Mouse (Mus musculus) midbrain, embryonic 14.5 days (tissue): ENCODE measurements around the gene Nbea. TPM values are rescaled to one million over a fixed set of nuclear protein-coding genes. Genes with fewer than 3 reads are reported as not detected.

Experiments
- ATAC-seq: fragments of 200-750 bp; cut with Nextera tagmentation; 2 replicates; pipeline ENCODE4 v1.8.0; 2017; ENCODE audit warnings: moderate number of reproducible peaks, moderate library complexity; ENCODE audit not compliant: low FRiP score, low TSS enrichment
- DNase-seq: peaks from one replicate; pipeline ENCODE4 v3.0.0-alpha.2; 2015
- H3K27ac ChIP-seq: fragments of 300-500 bp; sonication (generic); replicated peaks from 2 replicates; pipeline ENCODE4 v1.5.1; 2014; ENCODE audit warnings: mild to moderate bottlenecking, low read depth, low read length, moderate library complexity
- H3K27me3 ChIP-seq: fragments of 300-500 bp; sonication (generic); 2 replicates; pipeline ENCODE4 v1.6.1; 2014; ENCODE audit warnings: low read length, control low read depth, mixed read lengths; ENCODE audit not compliant: control insufficient read depth, insufficient read depth
- H3K36me3 ChIP-seq: fragments of 300-500 bp; sonication (generic); 2 replicates; pipeline ENCODE4 v1.6.1; 2014; ENCODE audit warnings: low read length, control low read depth; ENCODE audit not compliant: control insufficient read depth, insufficient read depth
- H3K4me1 ChIP-seq: fragments of 300-500 bp; sonication (generic); 2 replicates; pipeline ENCODE4 v1.6.1; 2014; ENCODE audit warnings: mild to moderate bottlenecking, antibody characterized with exemption, low read length, control low read depth; ENCODE audit not compliant: control insufficient read depth, insufficient read depth
- H3K4me2 ChIP-seq: fragments of 300-500 bp; sonication (generic); 2 replicates; pipeline ENCODE4 v1.6.1; 2014; ENCODE audit warnings: mild to moderate bottlenecking, low read length, moderate library complexity
- H3K4me3 ChIP-seq: fragments of 300-500 bp; sonication (generic); replicated peaks from 2 replicates; pipeline ENCODE4 v1.5.1; 2014; ENCODE audit warnings: low read depth, low read length
- H3K9ac ChIP-seq: fragments of 300-500 bp; sonication (generic); replicated peaks from 2 replicates; pipeline ENCODE4 v1.6.1; 2014; ENCODE audit warnings: mild to moderate bottlenecking, low read length, moderate library complexity
- H3K9me3 ChIP-seq: fragments of 300-500 bp; sonication (generic); 2 replicates; pipeline ENCODE4 v1.6.1; 2016; ENCODE audit warnings: low read length, control low read depth, mixed read lengths; ENCODE audit not compliant: control insufficient read depth
- WGBS: fragments of 180-500 bp; shearing (Covaris S2); extraction: QIAGEN DNeasy Blood & Tissue Kit; methylation state at CpG from one replicate; pipeline ENCODE4 v1.1.7; 2014; 5-methylcytosine and 5-hydroxymethylcytosine counted together
- polyA plus RNA-seq: library from polyadenylated mRNA; unstranded; fragments of >200 nt; fragmentation: Nextera tagmentation; extraction: Ambion mirVana; gene quantifications from 2 replicates; pipeline ENCODE4 v1.2.1, GENCODE M21; 2014

Gene Nbea
- polyA plus RNA-seq, 1 experiment from 2014 or later = 106 TPM

DNA sequence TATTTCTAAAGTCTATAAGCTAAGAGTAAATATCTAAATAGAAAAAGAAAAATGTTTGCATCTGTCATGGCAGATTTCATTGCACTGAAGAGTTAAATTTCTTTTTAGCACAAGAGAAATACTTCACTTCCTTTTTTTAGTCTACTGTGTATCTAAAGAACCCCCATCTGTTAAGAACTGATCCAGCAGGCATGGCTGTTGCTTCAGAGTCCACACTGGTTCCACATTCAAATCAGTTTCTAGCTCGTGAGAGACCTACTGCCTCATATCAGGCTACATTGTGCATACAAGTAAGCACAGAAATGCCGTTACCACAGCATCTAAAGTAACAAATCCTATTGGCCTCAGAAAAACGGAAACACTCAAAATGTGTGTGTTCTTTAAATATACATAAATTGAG, 2.5 kb downstream of the Nbea start:
- no peaks in the 10 kb centered on the region for H3K27me3 ChIP-seq
- H3K9ac ChIP-seq = peak overlapping the region; percentile 98
- H3K27ac ChIP-seq = 0 out of 2 replicates have a peak overlapping the region, but pooled peaks have one; percentile 16
- H3K4me2 ChIP-seq = peak overlapping the region; percentile 82
- peaks cover 13% of the 10 kb centered on the region for H3K4me1 ChIP-seq
- no peaks in the 10 kb centered on the region for H3K36me3 ChIP-seq
- ATAC-seq (no peak), DNase-seq (peak; percentile 61)
- H3K9me3 ChIP-seq = no peaks in the 10 kb centered on the region
- H3K4me3 ChIP-seq = peak overlapping the region; percentile 98
- WGBS = 12% methylated on average over 3 of the region's 3 CpGs

DNA sequence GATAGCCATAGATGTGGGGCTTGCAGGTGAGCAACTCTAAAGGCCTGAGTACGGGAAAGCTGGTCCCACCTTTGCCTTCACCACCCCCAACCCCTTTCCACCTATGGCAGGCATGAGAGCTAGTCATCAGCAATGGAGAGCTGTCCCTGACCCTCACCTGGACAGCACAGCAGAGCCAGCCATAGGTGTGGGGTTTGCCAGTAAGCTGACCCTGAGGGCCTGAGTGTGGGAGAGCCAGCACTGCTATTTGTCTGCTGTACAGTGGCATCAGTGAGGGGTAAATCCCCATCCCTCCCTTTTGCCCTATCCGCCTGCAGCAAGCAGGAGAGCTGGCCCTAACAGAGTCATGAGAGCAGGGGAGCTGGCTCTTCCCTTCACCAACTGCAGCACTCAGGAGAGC, 25.6 kb downstream of the Nbea start:
- DNase-seq = no peak
- no peak overlapping the region for H3K27ac ChIP-seq
- no peaks in the 10 kb centered on the region for H3K9me3 ChIP-seq
- no peak for ATAC-seq
- no peaks in the 10 kb centered on the region for H3K27me3 ChIP-seq
- WGBS = 93% methylated on average over 2 of the region's 2 CpGs
- no peaks in the 10 kb centered on the region for H3K36me3 ChIP-seq
- no peak overlapping the region for H3K4me2 ChIP-seq
- H3K9ac ChIP-seq = no peak overlapping the region
- H3K4me3 ChIP-seq = no peak overlapping the region
- no peaks in the 10 kb centered on the region for H3K4me1 ChIP-seq

DNA sequence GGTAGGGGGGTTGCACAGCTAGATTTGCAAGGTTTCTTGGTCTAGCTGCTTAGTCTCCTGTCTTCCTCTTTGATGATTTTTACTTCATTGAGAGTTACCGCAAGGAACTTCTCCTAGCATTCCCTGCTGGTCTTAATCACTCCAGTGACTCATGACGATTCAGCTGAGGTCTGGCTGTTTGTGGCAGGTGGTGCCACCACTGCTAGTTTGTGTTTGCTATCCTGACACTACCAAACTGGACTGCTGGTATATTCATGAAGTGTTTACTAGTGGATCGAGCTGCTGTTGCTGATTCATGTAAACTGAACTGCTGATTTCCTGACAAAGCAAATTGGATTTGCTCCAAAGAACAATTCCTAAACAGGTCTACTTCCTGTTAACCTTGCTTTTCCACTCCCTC, 56.8 kb downstream of the Nbea start:
- ATAC-seq (no peak), DNase-seq (no peak)
- Histone ChIP-seq H3K4me1 (0 out of 2 replicates have a peak, but pooled peaks cover 3% of the 10 kb centered on the region), H3K36me3 (no peaks in the 10 kb centered on the region), H3K9me3 (peaks cover 3% of the 10 kb centered on the region; the same call in 1 of the 2 replicates), H3K4me2 (no peak overlapping the region), H3K4me3 (no peak overlapping the region), H3K27me3 (no peaks in the 10 kb centered on the region), H3K9ac (no peak overlapping the region), H3K27ac (no peak overlapping the region)
- WGBS = 90% methylated on average over 3 of the region's 3 CpGs

DNA sequence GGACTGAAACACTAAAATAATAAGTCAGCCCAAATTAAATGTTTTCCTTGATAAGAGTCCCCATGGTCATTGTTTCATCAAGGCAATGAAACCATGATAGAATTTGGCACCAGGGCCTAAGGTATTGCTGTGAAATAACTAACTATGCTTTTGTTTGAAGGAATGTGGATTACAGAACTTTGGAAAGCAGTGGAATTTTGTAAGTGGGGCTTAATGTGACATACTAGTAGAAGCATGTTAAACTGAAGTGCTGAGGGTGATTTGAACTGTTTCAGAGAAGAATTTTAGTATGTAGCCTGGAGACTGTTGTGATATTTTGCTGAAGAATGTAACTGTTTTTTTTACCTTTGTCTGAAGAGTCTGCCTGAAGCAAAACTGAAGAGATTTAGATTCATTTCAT, 66.9 kb downstream of the Nbea start:
- no peak overlapping the region for H3K27ac ChIP-seq
- no peak overlapping the region for H3K4me2 ChIP-seq
- ATAC-seq (no peak), DNase-seq (no peak)
- H3K9ac ChIP-seq = no peak overlapping the region
- H3K36me3 ChIP-seq = peaks cover 2% of the 10 kb centered on the region; the same call in 1 of the 2 replicates
- H3K4me3 ChIP-seq = no peak overlapping the region
- no peaks in the 10 kb centered on the region for H3K27me3 ChIP-seq
- H3K9me3 ChIP-seq = no peaks in the 10 kb centered on the region; the same call in 1 of the 2 replicates
- H3K4me1 ChIP-seq = no peaks in the 10 kb centered on the region

GRCm38 (mm10) chr3:56108101-56108500, 75.4 kb downstream of the Nbea start:
- H3K9me3 ChIP-seq = no peaks in the 10 kb centered on the region
- WGBS = 61% methylated on average over 2 of the region's 2 CpGs
- H3K4me3 ChIP-seq = no peak overlapping the region
- no peak overlapping the region for H3K9ac ChIP-seq
- DNase-seq (no peak), ATAC-seq (no peak)
- H3K36me3 ChIP-seq = no peaks in the 10 kb centered on the region
- H3K27me3 ChIP-seq = no peaks in the 10 kb centered on the region
- H3K4me2 ChIP-seq = no peak overlapping the region
- no peak overlapping the region for H3K27ac ChIP-seq
- H3K4me1 ChIP-seq = no peaks in the 10 kb centered on the region

GRCm38 (mm10) chr3:56097105-56097504, 86.4 kb downstream of the Nbea start:
- 8% methylated on average over 5 of the region's 5 CpGs for WGBS
- Histone ChIP-seq H3K4me1 (peaks cover 19% of the 10 kb centered on the region), H3K27me3 (no peaks in the 10 kb centered on the region), H3K4me2 (no peak overlapping the region), H3K36me3 (no peaks in the 10 kb centered on the region), H3K9ac (no peak overlapping the region), H3K4me3 (no peak overlapping the region), H3K9me3 (no peaks in the 10 kb centered on the region), H3K27ac (peak overlapping the region; percentile 39)
- ATAC-seq = 0 out of 2 replicates have a peak, but pooled peaks have one; percentile 40
- DNase-seq = peak; percentile 33

DNA sequence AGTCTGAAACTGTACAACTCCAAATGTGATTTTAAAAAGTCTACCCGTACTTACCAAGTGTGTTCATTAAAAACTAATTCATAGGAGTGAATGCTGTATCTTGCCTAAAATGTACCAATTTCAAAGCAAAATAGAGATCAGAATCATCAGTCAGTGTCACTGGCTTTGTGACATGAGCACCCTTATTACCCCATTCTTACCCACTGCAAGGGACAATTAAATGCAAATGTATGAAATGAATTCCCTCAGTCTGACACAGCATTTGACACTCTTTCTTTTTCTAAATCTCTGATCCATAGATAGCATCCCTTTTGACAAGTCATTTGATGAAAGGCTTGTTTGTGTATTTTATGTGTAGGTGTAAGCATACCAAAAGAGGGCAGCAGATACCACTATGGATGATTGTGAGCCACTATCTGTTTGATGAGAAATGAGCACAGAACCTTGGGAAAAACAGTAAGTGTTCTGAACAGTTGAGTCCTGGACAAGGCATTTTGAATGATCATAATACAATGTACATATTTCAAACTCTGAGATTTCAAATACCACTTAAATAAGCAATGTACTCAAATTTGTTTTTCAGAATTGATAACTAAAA, 104.4 kb downstream of the Nbea start:
- H3K27ac ChIP-seq = no peak overlapping the region
- DNase-seq (peak; percentile 79), ATAC-seq (peak; percentile 34; the same call in 1 of the 2 replicates)
- H3K9ac ChIP-seq = no peak overlapping the region
- 0 out of 2 replicates have a peak, but pooled peaks cover 4% of the 10 kb centered on the region for H3K36me3 ChIP-seq
- no peaks in the 10 kb centered on the region for H3K27me3 ChIP-seq
- H3K4me2 ChIP-seq = no peak overlapping the region
- no peaks in the 10 kb centered on the region for H3K4me1 ChIP-seq
- H3K4me3 ChIP-seq = no peak overlapping the region
- 82% methylated on average over 1 of the region's 1 CpGs for WGBS
- H3K9me3 ChIP-seq = no peaks in the 10 kb centered on the region

DNA sequence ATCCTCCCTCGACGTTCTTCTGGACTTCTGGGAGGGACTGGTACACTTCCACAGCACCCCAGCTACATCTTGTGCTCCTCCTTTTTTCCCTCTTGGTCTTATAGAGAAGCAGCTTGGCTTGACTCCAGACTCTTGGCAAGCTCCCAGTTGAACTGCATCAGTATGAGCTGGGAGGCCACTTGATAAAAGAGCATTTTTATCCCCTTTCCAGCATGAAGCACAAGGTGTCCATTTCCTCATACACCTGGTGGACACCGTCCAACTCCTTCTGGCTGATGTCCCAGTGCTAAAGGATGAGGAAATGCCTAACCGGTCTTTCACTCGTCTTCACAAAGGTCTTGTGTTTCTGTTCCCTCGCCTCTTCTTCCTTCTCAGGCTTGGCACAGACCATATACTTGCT, 115.7 kb downstream of the Nbea start:
- H3K4me1 ChIP-seq = no peaks in the 10 kb centered on the region
- no peak overlapping the region for H3K4me3 ChIP-seq
- peaks cover 16% of the 10 kb centered on the region for H3K36me3 ChIP-seq
- 92% methylated on average over 6 of the region's 6 CpGs for WGBS
- H3K27ac ChIP-seq = no peak overlapping the region
- ATAC-seq (no peak), DNase-seq (peak; percentile 38)
- no peaks in the 10 kb centered on the region for H3K27me3 ChIP-seq
- H3K4me2 ChIP-seq = no peak overlapping the region
- no peaks in the 10 kb centered on the region for H3K9me3 ChIP-seq
- H3K9ac ChIP-seq = no peak overlapping the region

DNA sequence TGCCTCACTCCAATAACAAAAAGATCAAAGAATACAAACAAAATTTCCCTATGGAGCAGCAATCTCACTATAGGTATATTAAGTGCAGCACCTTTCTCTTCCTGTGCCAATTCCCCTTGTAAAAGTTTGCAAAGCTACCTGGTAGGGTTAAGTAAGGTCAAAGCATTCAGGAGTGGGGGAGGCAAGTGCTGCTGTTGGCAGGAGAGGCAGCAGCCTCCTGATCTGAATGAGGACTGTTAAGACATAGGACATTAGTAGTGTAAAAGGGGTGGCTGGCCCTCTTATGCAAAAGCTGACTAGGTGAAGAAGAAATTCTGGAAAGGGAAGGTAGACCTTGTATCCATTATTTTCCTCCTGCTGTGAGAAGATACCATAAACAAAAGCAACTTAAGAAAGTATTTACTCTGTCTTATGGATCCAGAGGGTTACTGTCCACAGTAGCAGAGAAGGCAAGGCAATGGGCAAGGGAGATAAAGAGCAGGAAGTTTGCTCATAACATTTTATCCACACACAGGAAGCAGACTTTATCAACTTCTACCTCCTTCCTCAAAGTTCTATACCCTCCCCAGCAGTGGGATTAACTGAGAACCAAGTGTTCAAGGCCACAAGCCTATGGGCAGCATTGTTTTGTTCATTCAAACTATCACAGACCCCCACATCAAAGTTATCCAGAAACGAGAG, 117.0 kb downstream of the Nbea start:
- no peak overlapping the region for H3K4me2 ChIP-seq
- no peak for DNase-seq
- H3K9ac ChIP-seq = no peak overlapping the region
- no peak overlapping the region for H3K27ac ChIP-seq
- ATAC-seq = no peak
- no peak overlapping the region for H3K4me3 ChIP-seq
- WGBS = 90% methylated on average over 1 of the region's 1 CpGs
- H3K9me3 ChIP-seq = no peaks in the 10 kb centered on the region
- no peaks in the 10 kb centered on the region for H3K4me1 ChIP-seq
- no peaks in the 10 kb centered on the region for H3K27me3 ChIP-seq
- H3K36me3 ChIP-seq = peaks cover 16% of the 10 kb centered on the region
